Mouse (Mus musculus): ENCODE measurements at regions not wholly inside any gene's neighbourhood (a gene's known extent, or its start where the extent isn't known, plus 50 kb on each side); places are given as distances from the start of the nearest gene placed in this dataset.

- H3K9me3 ChIP-seq (ENCODE audit: low read length), result no peaks in the 10 kb centered on the region
- H3K4me1 ChIP-seq (ENCODE audit: insufficient read depth, low read length), result no peaks in the 10 kb centered on the region
- ATAC-seq (0 out of 2 replicates have a peak, but pooled peaks have one; percentile 13), DNase-seq (ENCODE audit: low spot score) (no peak)
- TF ChIP-seq CTCF (IDR thresholded peaks at IDR 0.05; ENCODE audit: low read depth), result no peak
- no peak overlapping the region for H3K9ac ChIP-seq (replicated peaks; ENCODE audit: low read length)
- H3K4me3 ChIP-seq (ENCODE audit: low read length), result no peak overlapping the region
- no peaks in the 10 kb centered on the region for H3K36me3 ChIP-seq (ENCODE audit: insufficient read depth, low read length)
- no peak overlapping the region for H3K27ac ChIP-seq
- H3K27me3 ChIP-seq (ENCODE audit: insufficient read depth, low read length), result no peaks in the 10 kb centered on the region
- no peak overlapping the region for H3K4me2 ChIP-seq (ENCODE audit: low read depth, low read length)
- 73% methylated on average over 7 of the region's 7 CpGs for WGBS
Observed at GRCm38 (mm10) chr12:12821473-12821872, 120.2 kb downstream of the Mycn start.

GRCm38 (mm10) chr12:12820668-12821351 lies 120.9 kb downstream of the Mycn start:
- H3K4me3 ChIP-seq (ENCODE audit: low read length), result no peak overlapping the region
- H3K4me2 ChIP-seq (ENCODE audit: low read depth, low read length), result no peak overlapping the region
- no peak overlapping the region for H3K9ac ChIP-seq (replicated peaks; ENCODE audit: low read length)
- no peaks in the 10 kb centered on the region for H3K9me3 ChIP-seq (ENCODE audit: low read length)
- DNase-seq (ENCODE audit: low spot score) (no peak), ATAC-seq (peak; percentile 31; the same call in 1 of the 2 replicates)
- H3K27ac ChIP-seq, result no peak overlapping the region
- TF ChIP-seq CTCF (IDR thresholded peaks at IDR 0.05; ENCODE audit: low read depth), result no peak
- no peaks in the 10 kb centered on the region for H3K36me3 ChIP-seq (ENCODE audit: insufficient read depth, low read length)
- no peaks in the 10 kb centered on the region for H3K4me1 ChIP-seq (ENCODE audit: insufficient read depth, low read length)
- H3K27me3 ChIP-seq (ENCODE audit: insufficient read depth, low read length), result no peaks in the 10 kb centered on the region
- 91% methylated on average over 2 of the region's 2 CpGs for WGBS

GRCm38 (mm10) chr12:12819746-12820145 lies 122.0 kb downstream of the Mycn start:
- no peak overlapping the region for H3K9ac ChIP-seq (replicated peaks; ENCODE audit: low read length)
- 89% methylated on average over 5 of the region's 5 CpGs for WGBS
- no peak for DNase-seq (ENCODE audit: low spot score)

GRCm38 (mm10) chr12:12814693-12815092 lies 127.0 kb downstream of the Mycn start:
- H3K4me1 ChIP-seq (ENCODE audit: insufficient read depth, low read length), result 0 out of 2 replicates have a peak, but pooled peaks cover 10% of the 10 kb centered on the region
- DNase-seq (ENCODE audit: low spot score) (no peak), ATAC-seq (no peak)
- TF ChIP-seq CTCF (IDR thresholded peaks at IDR 0.05; ENCODE audit: low read depth), result no peak
- H3K27ac ChIP-seq, result no peak overlapping the region
- 65% methylated on average over 5 of the region's 5 CpGs for WGBS
- no peaks in the 10 kb centered on the region for H3K9me3 ChIP-seq (ENCODE audit: low read length)
- H3K36me3 ChIP-seq (ENCODE audit: insufficient read depth, low read length), result no peaks in the 10 kb centered on the region
- no peak overlapping the region for H3K4me3 ChIP-seq (ENCODE audit: low read length)
- no peak overlapping the region for H3K4me2 ChIP-seq (ENCODE audit: low read depth, low read length)
- no peak overlapping the region for H3K9ac ChIP-seq (replicated peaks; ENCODE audit: low read length)
- no peaks in the 10 kb centered on the region for H3K27me3 ChIP-seq (ENCODE audit: insufficient read depth, low read length)

More at GRCm38 (mm10) chr12:12819746-12820145, 122.0 kb downstream of the Mycn start:
- ATAC-seq, result no peak
- no peak overlapping the region for H3K4me3 ChIP-seq (ENCODE audit: low read length)
- H3K27me3 ChIP-seq (ENCODE audit: insufficient read depth, low read length), result no peaks in the 10 kb centered on the region
- TF ChIP-seq CTCF (IDR thresholded peaks at IDR 0.05; ENCODE audit: low read depth), result no peak
- H3K9me3 ChIP-seq (ENCODE audit: low read length), result no peaks in the 10 kb centered on the region
- no peak overlapping the region for H3K27ac ChIP-seq
- H3K36me3 ChIP-seq (ENCODE audit: insufficient read depth, low read length), result no peaks in the 10 kb centered on the region
- H3K4me1 ChIP-seq (ENCODE audit: insufficient read depth, low read length), result no peaks in the 10 kb centered on the region
- H3K4me2 ChIP-seq (ENCODE audit: low read depth, low read length), result no peak overlapping the region

- WGBS, result 32% methylated on average over 6 of the region's 6 CpGs
- H3K9ac ChIP-seq (replicated peaks; ENCODE audit: low read length), result no peak overlapping the region
- peak overlapping the region; percentile 32; the same call in 1 of the 2 replicates for H3K27ac ChIP-seq
- 0 out of 2 replicates have a peak, but pooled peaks cover 10% of the 10 kb centered on the region for H3K4me1 ChIP-seq (ENCODE audit: insufficient read depth, low read length)
- ATAC-seq, result peak; percentile 80
- DNase-seq (ENCODE audit: low spot score), result peak; percentile 78
- no peak overlapping the region for H3K4me2 ChIP-seq (ENCODE audit: low read depth, low read length)
- no peaks in the 10 kb centered on the region for H3K9me3 ChIP-seq (ENCODE audit: low read length)
- H3K27me3 ChIP-seq (ENCODE audit: insufficient read depth, low read length), result no peaks in the 10 kb centered on the region
- H3K36me3 ChIP-seq (ENCODE audit: insufficient read depth, low read length), result no peaks in the 10 kb centered on the region
- peak; percentile 13; the same call in 1 of the 2 replicates for TF ChIP-seq CTCF (IDR thresholded peaks at IDR 0.05; ENCODE audit: low read depth)
- no peak overlapping the region for H3K4me3 ChIP-seq (ENCODE audit: low read length)
Observed at GRCm38 (mm10) chr12:12812873-12813272, 128.8 kb downstream of the Mycn start.

- H3K27me3 ChIP-seq (ENCODE audit: insufficient read depth, low read length), result no peaks in the 10 kb centered on the region
- 9% methylated on average over 7 of the region's 7 CpGs for WGBS
- H3K9me3 ChIP-seq (ENCODE audit: low read length), result no peaks in the 10 kb centered on the region
- no peak for TF ChIP-seq CTCF (IDR thresholded peaks at IDR 0.05; ENCODE audit: low read depth)
- ATAC-seq, result no peak
- H3K4me1 ChIP-seq (ENCODE audit: insufficient read depth, low read length), result 0 out of 2 replicates have a peak, but pooled peaks cover 10% of the 10 kb centered on the region
- H3K36me3 ChIP-seq (ENCODE audit: insufficient read depth, low read length), result no peaks in the 10 kb centered on the region
- peak overlapping the region; percentile 32 for H3K4me2 ChIP-seq (ENCODE audit: low read depth, low read length)
- H3K4me3 ChIP-seq (ENCODE audit: low read length), result no peak overlapping the region
- H3K27ac ChIP-seq, result peak overlapping the region; percentile 71; the same call in 1 of the 2 replicates
- peak; percentile 13 for DNase-seq (ENCODE audit: low spot score)
- 0 out of 2 replicates have a peak overlapping the region, but pooled peaks have one; percentile 14 for H3K9ac ChIP-seq (replicated peaks; ENCODE audit: low read length)
Observed at GRCm38 (mm10) chr12:12810943-12811342, 130.8 kb downstream of the Mycn start.

All from hindbrain, postnatal 0 days (tissue).